Mouse (Mus musculus): ENCODE measurements around the gene Exoc3l2. TPM values are rescaled to one million over a fixed set of nuclear protein-coding genes. Genes with fewer than 3 reads are reported as not detected.
A peak's percentile ranks its signal among the peaks of the same experiment; 100 is the strongest.

Exoc3l2 gene
- polyA plus RNA-seq, 1 experiment from 2014 or later: 0.43 TPM

DNA sequence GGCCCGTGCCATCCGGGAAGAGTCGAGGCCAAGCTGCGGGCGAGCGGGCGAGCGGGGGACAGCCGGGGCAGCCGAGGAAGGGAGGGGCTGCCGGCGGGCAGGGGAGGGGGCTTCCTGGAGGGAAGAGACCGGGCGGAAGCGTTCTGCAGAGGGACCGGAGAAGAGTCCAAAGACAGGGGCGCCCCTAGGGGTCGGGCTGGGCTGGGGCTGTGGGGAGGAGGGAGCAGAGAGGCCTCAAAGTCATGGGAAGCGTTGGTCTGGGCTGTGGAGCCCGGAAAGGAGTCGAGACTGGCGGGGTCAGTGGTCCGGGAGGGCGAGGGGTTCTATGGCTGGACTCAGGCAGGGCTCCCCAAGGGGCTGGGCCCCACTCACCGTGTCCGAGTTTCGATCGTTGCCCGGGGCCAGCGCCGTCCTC is 5.1 kb upstream of the Exoc3l2 start:
- Histone ChIP-seq H3K27ac (peak overlapping the region; percentile 90), H3K27me3 (0 out of 2 replicates have a peak, but pooled peaks cover 5% of the 10 kb centered on the region), H3K4me2 (peak overlapping the region; percentile 98), H3K9ac (peak overlapping the region; percentile 96), H3K9me3 (no peaks in the 10 kb centered on the region), H3K4me3 (peak overlapping the region; percentile 87), H3K36me3 (peaks cover 17% of the 10 kb centered on the region), H3K4me1 (replicated peaks) (peaks cover 29% of the 10 kb centered on the region)
- under 1% methylated on average over 26 of the region's 31 CpGs for WGBS
- ATAC-seq (ENCODE audit: low FRiP score): peak; percentile 69

DNA sequence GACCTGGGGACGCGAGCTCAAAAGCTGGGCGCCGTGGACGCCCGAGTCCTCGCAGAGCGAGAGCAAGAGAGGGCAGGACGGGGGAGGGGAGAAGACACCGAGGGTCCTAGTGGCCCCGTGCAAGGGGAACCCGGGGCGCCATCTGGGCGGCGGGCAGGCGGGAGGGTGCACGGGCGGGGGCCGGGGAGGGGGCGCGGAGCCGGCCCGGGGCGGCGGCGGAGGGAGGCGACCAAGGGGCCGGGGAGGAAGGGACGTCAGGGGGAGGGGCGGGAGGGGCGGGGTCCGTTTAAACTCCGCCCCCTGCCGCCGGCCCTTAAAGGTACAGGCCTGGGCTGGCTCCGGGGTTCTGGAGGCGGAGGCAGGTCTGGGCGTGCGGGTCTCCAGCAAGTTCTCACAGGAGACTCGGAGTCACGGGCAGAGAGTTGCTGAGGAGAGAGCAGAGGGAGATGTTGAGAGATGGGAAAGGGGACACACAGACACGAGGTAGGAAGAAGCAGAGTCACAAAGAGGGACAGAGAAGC is 4.5 kb upstream of the Exoc3l2 start, which contains the start of gene Mark4:
Gene Mark4, minus strand, starts transcription at position 231 of the 521 bp plus-strand sequence.
- Histone ChIP-seq H3K27me3 (peaks cover 5% of the 10 kb centered on the region; the same call in 1 of the 2 replicates), H3K4me1 (replicated peaks) (peaks cover 29% of the 10 kb centered on the region), H3K4me2 (peak within 1 kb of the TSS; percentile 98), H3K27ac (peak within 1 kb of the TSS; percentile 90), H3K9me3 (no peaks in the 10 kb centered on the region), H3K36me3 (peaks cover 13% of the 10 kb centered on the region), H3K9ac (peak within 1 kb of the TSS; percentile 96), H3K4me3 (peak within 1 kb of the TSS; percentile 87)
- peak; percentile 77 for ATAC-seq (ENCODE audit: low FRiP score)
- 2% methylated on average over 23 of the region's 42 CpGs for WGBS

DNA sequence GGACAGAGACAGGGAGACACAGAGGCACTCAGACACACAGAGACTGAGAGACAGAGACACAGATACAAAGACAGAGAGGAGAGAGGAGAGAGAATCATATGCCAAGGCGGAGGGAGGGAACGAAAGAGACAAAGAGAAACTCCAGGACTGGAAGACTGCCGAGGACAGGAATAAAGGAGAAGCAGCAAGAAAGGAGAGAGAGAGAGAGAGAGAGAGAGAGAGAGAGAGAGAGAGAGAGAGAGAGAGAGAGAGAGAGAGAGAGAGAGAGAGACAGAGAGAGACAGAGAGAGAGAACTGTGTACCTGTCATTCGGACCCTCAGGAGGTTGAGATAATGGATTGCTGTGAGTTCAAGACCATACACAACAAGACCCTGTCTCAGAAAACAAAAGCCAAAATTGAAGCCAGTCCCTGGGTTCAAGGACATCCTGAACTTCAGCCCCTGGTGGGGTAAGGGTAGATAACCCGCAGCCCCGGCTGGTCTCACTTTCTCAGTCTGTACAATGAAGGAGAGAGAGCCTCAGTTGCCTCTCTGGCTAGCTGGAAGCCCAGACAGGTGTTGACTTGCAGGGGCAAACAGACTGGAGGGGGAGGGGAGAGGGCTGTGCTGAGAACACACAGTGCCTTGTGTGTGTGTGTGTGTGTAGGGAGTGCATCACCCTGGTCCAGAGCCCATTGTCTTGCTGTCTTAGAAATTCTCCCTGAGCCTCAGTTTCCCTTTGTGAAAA is 3.8 kb upstream of the Exoc3l2 start:
- no peak for ATAC-seq (ENCODE audit: low FRiP score)
- Histone ChIP-seq H3K9me3 (no peaks in the 10 kb centered on the region), H3K9ac (peak overlapping the region; percentile 96), H3K4me1 (replicated peaks) (peaks cover 29% of the 10 kb centered on the region), H3K4me3 (peak overlapping the region; percentile 87), H3K36me3 (peaks cover 9% of the 10 kb centered on the region), H3K4me2 (peak overlapping the region; percentile 68), H3K27me3 (peaks cover 11% of the 10 kb centered on the region), H3K27ac (peak overlapping the region; percentile 90)
- 15% methylated on average over 6 of the region's 6 CpGs for WGBS

DNA sequence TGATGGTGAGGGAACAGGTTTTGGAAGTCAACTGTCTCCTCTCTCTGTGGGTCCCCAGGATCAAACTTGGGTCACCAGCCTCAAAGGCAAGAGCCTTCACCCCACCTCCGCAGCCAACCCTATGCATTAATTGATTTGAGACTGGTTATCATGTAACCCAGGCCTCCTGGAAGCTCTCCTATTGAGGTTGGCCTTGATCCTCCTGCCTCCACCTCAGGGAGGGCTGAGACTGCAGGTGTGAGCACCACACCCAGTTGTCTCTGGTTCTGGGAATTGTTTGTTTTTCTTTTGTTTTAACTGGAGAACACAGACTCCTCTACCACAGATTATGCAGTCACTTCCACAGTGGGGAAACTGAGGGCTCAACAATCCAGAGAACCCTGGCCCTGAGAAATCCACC is 2.6 kb upstream of the Exoc3l2 start:
- Histone ChIP-seq H3K27me3 (peaks cover 23% of the 10 kb centered on the region), H3K9me3 (no peaks in the 10 kb centered on the region), H3K9ac (no peak overlapping the region), H3K36me3 (peaks cover 9% of the 10 kb centered on the region), H3K4me1 (replicated peaks) (peaks cover 29% of the 10 kb centered on the region), H3K27ac (no peak overlapping the region), H3K4me2 (no peak overlapping the region), H3K4me3 (no peak overlapping the region)
- ATAC-seq (ENCODE audit: low FRiP score): no peak
- 63% methylated on average over 1 of the region's 1 CpGs for WGBS

GRCm38 (mm10) chr7:19461488-19461887 is 1.6 kb upstream of the Exoc3l2 start:
- no peak overlapping the region for H3K27ac ChIP-seq
- H3K4me3 ChIP-seq: no peak overlapping the region
- H3K36me3 ChIP-seq: no peaks in the 10 kb centered on the region
- H3K27me3 ChIP-seq: peaks cover 33% of the 10 kb centered on the region
- 15% methylated on average over 6 of the region's 6 CpGs for WGBS
- no peak for ATAC-seq (ENCODE audit: low FRiP score)
- H3K4me2 ChIP-seq: no peak overlapping the region
- H3K9ac ChIP-seq: no peak overlapping the region
- H3K4me1 ChIP-seq (replicated peaks): peaks cover 19% of the 10 kb centered on the region
- no peaks in the 10 kb centered on the region for H3K9me3 ChIP-seq

GRCm38 (mm10) chr7:19462443-19462842 is 688 bp upstream of the Exoc3l2 start:
- no peak overlapping the region for H3K4me3 ChIP-seq
- 57% methylated on average over 4 of the region's 4 CpGs for WGBS
- H3K36me3 ChIP-seq: no peaks in the 10 kb centered on the region
- H3K27me3 ChIP-seq: peaks cover 43% of the 10 kb centered on the region
- H3K9ac ChIP-seq: no peak overlapping the region
- H3K27ac ChIP-seq: no peak overlapping the region
- no peaks in the 10 kb centered on the region for H3K9me3 ChIP-seq
- peaks cover 10% of the 10 kb centered on the region for H3K4me1 ChIP-seq (replicated peaks)
- no peak for ATAC-seq (ENCODE audit: low FRiP score)
- H3K4me2 ChIP-seq: no peak overlapping the region

DNA sequence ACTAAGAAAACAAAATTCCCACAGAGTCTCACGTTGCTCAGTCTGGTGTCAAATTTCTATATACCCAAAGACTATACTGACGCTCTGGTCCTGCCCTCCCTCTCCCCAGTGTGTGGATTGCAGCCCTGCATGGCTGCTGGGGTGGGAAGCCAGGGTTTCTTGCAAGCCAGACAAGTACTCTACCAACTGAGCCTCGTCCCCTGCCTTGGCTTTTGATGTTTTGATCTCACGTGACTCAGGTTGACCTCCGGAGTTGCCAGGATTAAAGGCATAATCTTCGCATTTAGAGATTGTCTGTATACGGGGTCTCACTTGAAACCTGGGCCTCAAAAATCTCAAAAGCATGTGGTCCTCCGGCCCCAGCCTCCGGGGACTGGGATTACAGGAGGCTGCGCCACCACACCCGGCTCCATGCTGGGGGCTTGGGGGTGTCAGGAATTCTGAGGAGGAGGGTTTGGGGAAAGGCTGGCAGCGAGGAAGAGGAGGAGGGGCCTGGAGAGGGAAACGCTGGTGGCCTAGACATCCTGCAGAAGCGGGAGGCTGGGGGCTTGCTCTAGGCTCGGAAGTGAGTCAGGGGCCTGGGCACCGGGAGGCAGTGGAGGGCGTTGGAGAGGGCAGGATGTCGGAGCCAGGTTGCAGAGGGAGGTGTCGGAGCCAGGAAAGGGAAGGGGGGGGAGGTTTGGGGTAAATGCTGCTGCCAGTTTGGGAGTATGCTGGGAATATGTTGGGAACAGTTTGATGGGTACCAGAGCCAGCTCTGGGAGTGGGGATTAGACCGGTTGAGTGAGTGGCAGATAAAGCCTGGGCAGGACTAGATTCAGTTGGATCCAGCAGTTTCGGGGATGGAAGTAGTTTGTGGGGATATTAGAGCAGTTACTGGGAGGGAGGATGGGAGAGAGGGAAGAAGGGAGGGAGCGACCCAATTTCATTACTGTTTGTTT is 1.5 kb downstream of the Exoc3l2 start:
- Histone ChIP-seq H3K9ac (0 out of 2 replicates have a peak overlapping the region, but pooled peaks have one; percentile 5), H3K4me1 (replicated peaks) (peaks cover 6% of the 10 kb centered on the region), H3K36me3 (no peaks in the 10 kb centered on the region), H3K27ac (no peak overlapping the region), H3K27me3 (peaks cover 63% of the 10 kb centered on the region), H3K4me2 (no peak overlapping the region), H3K9me3 (no peaks in the 10 kb centered on the region), H3K4me3 (no peak overlapping the region)
- WGBS: 13% methylated on average over 22 of the region's 22 CpGs
- no peak for ATAC-seq (ENCODE audit: low FRiP score)

DNA sequence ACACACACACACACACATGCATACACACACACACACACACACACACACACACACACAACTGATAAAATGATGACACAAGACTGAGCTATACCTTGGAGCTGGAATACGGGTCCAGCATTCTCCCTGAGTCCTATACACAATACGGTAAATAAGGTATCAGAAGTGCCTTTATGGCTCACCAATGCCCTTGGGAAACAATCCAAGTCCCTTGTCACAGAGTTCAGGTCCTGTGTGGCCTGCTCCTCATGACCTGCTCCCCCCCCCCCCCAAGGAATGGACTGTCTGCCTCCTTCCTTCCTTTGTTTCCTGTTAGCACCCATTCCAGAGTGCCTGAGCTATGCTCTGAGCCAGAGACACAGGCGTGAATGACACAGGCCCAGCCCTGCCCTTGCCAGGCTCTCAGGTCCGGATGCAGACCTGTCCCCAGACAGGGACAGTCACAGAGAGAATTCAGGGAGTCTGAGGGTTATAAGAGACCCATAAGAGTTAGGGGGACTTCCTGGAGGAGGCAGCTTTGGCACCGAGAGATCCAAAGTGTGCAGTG is 3.5 kb downstream of the Exoc3l2 start:
- Histone ChIP-seq H3K27me3 (peaks cover 82% of the 10 kb centered on the region), H3K4me2 (no peak overlapping the region), H3K9me3 (no peaks in the 10 kb centered on the region), H3K9ac (no peak overlapping the region), H3K4me3 (no peak overlapping the region), H3K36me3 (no peaks in the 10 kb centered on the region), H3K27ac (no peak overlapping the region), H3K4me1 (replicated peaks) (peaks cover 4% of the 10 kb centered on the region; the same call in 1 of the 2 replicates)
- ATAC-seq (ENCODE audit: low FRiP score): no peak
- 68% methylated on average over 5 of the region's 5 CpGs for WGBS

DNA sequence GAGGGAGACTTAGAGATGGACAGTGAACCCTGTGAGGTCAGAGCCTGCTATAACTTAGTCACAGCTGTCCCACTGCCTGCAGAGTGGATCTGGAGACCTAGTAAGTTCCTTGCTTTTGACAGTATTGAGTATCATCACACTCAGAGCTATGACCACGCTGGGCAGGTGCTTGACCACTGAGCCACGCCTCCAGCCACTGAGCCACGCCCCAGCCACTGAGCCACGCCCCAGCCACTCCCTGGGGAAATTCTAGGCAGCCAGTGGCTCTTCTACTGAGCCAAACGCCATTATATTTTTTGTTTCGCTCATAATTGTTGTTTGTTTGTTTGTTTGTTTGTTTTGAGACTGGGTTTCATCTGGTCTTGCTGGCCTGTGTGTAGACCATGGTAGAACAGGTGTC is 4.5 kb downstream of the Exoc3l2 start:
- WGBS: 45% methylated on average over 6 of the region's 6 CpGs
- no peaks in the 10 kb centered on the region for H3K9me3 ChIP-seq
- peaks cover 92% of the 10 kb centered on the region for H3K27me3 ChIP-seq
- H3K27ac ChIP-seq: no peak overlapping the region
- no peak overlapping the region for H3K4me2 ChIP-seq
- H3K36me3 ChIP-seq: no peaks in the 10 kb centered on the region
- peaks cover 4% of the 10 kb centered on the region; the same call in 1 of the 2 replicates for H3K4me1 ChIP-seq (replicated peaks)
- no peak overlapping the region for H3K9ac ChIP-seq
- no peak for ATAC-seq (ENCODE audit: low FRiP score)
- H3K4me3 ChIP-seq: no peak overlapping the region

DNA sequence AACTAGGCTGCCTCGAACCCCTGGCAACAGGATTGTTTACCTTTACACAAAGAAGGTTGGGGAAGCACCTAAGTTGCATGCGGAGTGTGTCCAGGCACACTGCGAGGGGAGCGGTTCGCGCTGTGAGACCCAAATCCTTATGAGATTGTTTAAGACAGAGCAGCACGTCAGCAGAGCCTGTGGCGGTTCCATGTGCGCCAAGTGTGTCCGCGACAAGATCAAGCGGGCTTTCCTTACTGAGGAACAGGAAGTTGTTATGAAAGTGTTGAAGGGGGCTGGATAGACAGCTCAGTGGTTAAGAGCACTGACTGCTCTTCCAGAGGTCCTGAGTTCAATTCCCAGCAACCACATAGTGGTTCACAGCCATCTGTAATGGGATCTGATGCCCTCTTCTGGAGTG is 5.1 kb downstream of the Exoc3l2 start:
- Histone ChIP-seq H3K4me1 (replicated peaks) (peaks cover 5% of the 10 kb centered on the region; the same call in 1 of the 2 replicates), H3K36me3 (no peaks in the 10 kb centered on the region), H3K9ac (no peak overlapping the region), H3K4me2 (no peak overlapping the region), H3K4me3 (no peak overlapping the region), H3K27me3 (peaks cover 94% of the 10 kb centered on the region), H3K9me3 (no peaks in the 10 kb centered on the region), H3K27ac (no peak overlapping the region)
- 68% methylated on average over 12 of the region's 12 CpGs for WGBS
- no peak for ATAC-seq (ENCODE audit: low FRiP score)

DNA sequence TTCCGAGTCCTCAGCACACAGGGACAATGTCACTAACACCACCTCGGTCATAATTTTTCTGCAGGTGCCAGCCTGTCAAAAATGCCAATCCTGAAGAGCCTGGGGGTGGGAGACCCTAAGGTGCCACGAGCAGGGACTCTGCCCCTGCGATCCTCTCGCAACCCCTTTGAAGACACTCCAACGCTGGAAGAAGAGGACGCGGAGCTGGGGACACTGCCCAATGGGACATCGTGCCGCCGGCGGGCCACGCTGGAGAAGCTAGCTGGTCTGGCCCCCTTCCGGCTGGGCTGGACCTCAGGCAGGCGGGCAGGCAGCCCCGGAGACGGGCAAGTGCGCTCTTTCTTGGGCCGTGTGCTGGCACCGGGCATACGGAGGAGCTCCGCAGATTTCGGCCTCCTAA is 6.3 kb downstream of the Exoc3l2 start:
- Histone ChIP-seq H3K9me3 (no peaks in the 10 kb centered on the region), H3K27ac (no peak overlapping the region), H3K4me3 (no peak overlapping the region), H3K4me2 (no peak overlapping the region), H3K27me3 (peaks cover 95% of the 10 kb centered on the region), H3K9ac (no peak overlapping the region), H3K36me3 (no peaks in the 10 kb centered on the region), H3K4me1 (replicated peaks) (peaks cover 11% of the 10 kb centered on the region; the same call in 1 of the 2 replicates)
- ATAC-seq (ENCODE audit: low FRiP score): no peak
- 20% methylated on average over 23 of the region's 23 CpGs for WGBS

DNA sequence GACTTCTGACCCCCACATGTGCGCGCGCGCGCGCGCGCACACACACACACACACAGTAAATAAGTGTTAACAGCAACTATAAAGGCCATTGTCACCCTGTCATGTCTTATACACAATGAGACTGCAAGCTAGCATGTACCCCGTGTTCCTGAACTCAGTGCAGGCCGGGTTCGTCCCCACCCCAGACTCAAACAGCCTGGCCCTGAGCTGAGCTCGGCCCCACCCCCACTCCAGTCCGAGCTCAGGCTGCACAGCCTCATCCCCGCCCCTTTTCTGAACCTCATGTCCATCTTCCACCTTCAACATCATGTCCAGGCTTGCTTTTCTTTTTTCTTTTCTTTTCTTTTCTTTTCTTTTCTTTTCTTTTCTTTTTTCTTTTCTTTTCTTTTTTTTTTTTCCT is 7.2 kb downstream of the Exoc3l2 start:
- no peaks in the 10 kb centered on the region for H3K9me3 ChIP-seq
- ATAC-seq (ENCODE audit: low FRiP score): no peak
- H3K4me2 ChIP-seq: no peak overlapping the region
- H3K9ac ChIP-seq: no peak overlapping the region
- H3K4me1 ChIP-seq (replicated peaks): peaks cover 14% of the 10 kb centered on the region; the same call in 1 of the 2 replicates
- H3K36me3 ChIP-seq: no peaks in the 10 kb centered on the region
- no peak overlapping the region for H3K4me3 ChIP-seq
- H3K27me3 ChIP-seq: peaks cover 94% of the 10 kb centered on the region
- 15% methylated on average over 14 of the region's 14 CpGs for WGBS
- no peak overlapping the region for H3K27ac ChIP-seq

All from hindbrain, embryonic 13.5 days (tissue).